Mouse (Mus musculus) right cerebral cortex, postnatal 36 days (tissue): ENCODE data around the gene U90926.
"Not testable (repeated sequence)": the region's sequence is repeated elsewhere in the genome, so short reads cannot be mapped to it uniquely, and the experiment has no call there.

ENCODE experiments used
- DNase-seq, 2 experiments: peaks; one replicate each; pipeline ENCODE4 v3.0.0; 2022; ENCODE audit warnings: low spot score in 2 of 2, mixed read lengths in 1 of 2

Gene U90926

GRCm38 (mm10) chr5:92218915-92219793 lies 3.9 kb upstream of the U90926 start:
- no peak for DNase-seq

GRCm38 (mm10) chr5:92212231-92212630 lies 3.0 kb downstream of the U90926 start:
- DNase-seq, result no peak

GRCm38 (mm10) chr5:92210205-92210604 lies 5.0 kb downstream of the U90926 start:
- no peak for DNase-seq

GRCm38 (mm10) chr5:92206121-92206520 lies 9.1 kb downstream of the U90926 start:
- no peak for DNase-seq

- no peak for DNase-seq
Observed at GRCm38 (mm10) chr5:92205706-92206105, 9.5 kb downstream of the U90926 start.

GRCm38 (mm10) chr5:92205184-92205583 lies 10.0 kb downstream of the U90926 start:
- no peak for DNase-seq

- no peak for DNase-seq
Observed at GRCm38 (mm10) chr5:92204162-92205036, 10.8 kb downstream of the U90926 start.

GRCm38 (mm10) chr5:92198266-92198665 lies 16.9 kb downstream of the U90926 start:
- DNase-seq, result no peak

GRCm38 (mm10) chr5:92196895-92197811 lies 18.1 kb downstream of the U90926 start:
- no peak for DNase-seq

GRCm38 (mm10) chr5:92195716-92196115 lies 19.5 kb downstream of the U90926 start:
- DNase-seq, result not testable (repeated sequence)

- DNase-seq, result no peak
Observed at GRCm38 (mm10) chr5:92188881-92189483, 26.2 kb downstream of the U90926 start.

- no peak for DNase-seq
Observed at GRCm38 (mm10) chr5:92183071-92183830, 32.0 kb downstream of the U90926 start.

- DNase-seq, result no peak
Observed at GRCm38 (mm10) chr5:92165976-92166375, 49.2 kb downstream of the U90926 start.
